8 mouse cellular contexts compared by ENCODE assay signal in the genomic region with DNA sequence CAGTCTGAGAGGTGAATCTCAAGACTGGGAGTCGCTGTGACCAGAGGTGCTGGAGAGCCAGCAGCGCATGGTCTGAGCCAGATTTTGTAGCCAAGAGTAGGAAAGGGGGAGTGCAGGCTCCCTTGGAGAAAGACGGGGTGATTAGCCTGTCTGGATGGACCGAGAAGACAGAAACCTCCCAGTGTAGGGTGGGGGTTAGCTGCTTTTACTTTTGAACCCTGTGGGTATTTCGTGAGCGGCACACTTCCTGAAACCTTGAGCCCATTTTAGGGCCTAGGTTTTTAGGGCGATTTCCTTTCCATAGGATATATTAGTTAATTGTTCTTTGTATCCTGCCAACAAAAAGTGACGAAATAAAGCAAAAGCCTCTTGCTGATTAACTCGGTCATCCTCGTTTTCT. TPM values are rescaled to one million over a fixed set of nuclear protein-coding genes. Genes with fewer than 3 reads are reported as not detected.
DNase-seq lines count a peak whose midpoint lies in the region; ATAC-seq and TF ChIP-seq lines count a peak whose summit lies in the region.

No protein-coding gene starts in this region.

- TF ChIP-seq CTCF in testis, adult 2 months (IDR thresholded peaks at IDR 0.05; ENCODE audit: control insufficient read depth, insufficient read depth, insufficient replicate concordance, low read depth, low read length) = no peak

- intact Hi-C loops in heart, postnatal 10 days (cut with DNase I) = loop anchor here (5.0 kb wide), 1 partner anchor 59 kb away; a partner anchor contains a TSS
- intact Hi-C loops in left cerebral cortex, postnatal 25 days (cut with DNase I) = no loop called here

- H3K4me2 ChIP-seq in liver, embryonic 15.5 days = peak overlapping the region; percentile 69
- peak overlapping the region; percentile 73 for H3K4me2 ChIP-seq in neural tube, embryonic 14.5 days (ENCODE audit: low read depth, low read length)

- TF ChIP-seq POLR2A in testis, adult 2 months (IDR thresholded peaks at IDR 0.05; ENCODE audit: control insufficient read depth, low read depth, low read length) = no peak

- no peak for ATAC-seq in liver, embryonic 15.5 days (ENCODE audit: insufficient read depth)
- no peak for ATAC-seq in neural tube, embryonic 14.5 days (ENCODE audit: low read depth)

- H3K9ac ChIP-seq in liver, embryonic 15.5 days = peak overlapping the region; percentile 60
- H3K9ac ChIP-seq in neural tube, embryonic 14.5 days (replicated peaks; ENCODE audit: low read depth, low read length) = peak overlapping the region; percentile 37; the same call in 1 of the 2 replicates

- no peaks in the 10 kb centered on the region for H3K36me3 ChIP-seq in testis, adult 2 months (ENCODE audit: control insufficient read depth, insufficient read depth, low read length)
- no peaks in the 10 kb centered on the region for H3K36me3 ChIP-seq in liver, embryonic 15.5 days (replicated peaks)
- H3K36me3 ChIP-seq in neural tube, embryonic 14.5 days (ENCODE audit: control insufficient read depth, insufficient read depth, low read length) = no peaks in the 10 kb centered on the region

- peak overlapping the region; percentile 38 for H3K4me3 ChIP-seq in testis, adult 2 months (ENCODE audit: control insufficient read depth, low read depth, low read length)
- H3K4me3 ChIP-seq in liver, embryonic 15.5 days (replicated peaks) = peak overlapping the region; percentile 83
- peak overlapping the region; percentile 76 for H3K4me3 ChIP-seq in neural tube, embryonic 14.5 days (ENCODE audit: low read depth, low read length)

- WGBS in liver, embryonic 15.5 days (ENCODE audit: insufficient replicate concordance) = 13% methylated on average over 10 of the region's 10 CpGs
- 7% methylated on average over 10 of the region's 10 CpGs for WGBS in neural tube, embryonic 14.5 days

- no peaks in the 10 kb centered on the region for H3K9me3 ChIP-seq in liver, embryonic 15.5 days (replicated peaks)
- H3K9me3 ChIP-seq in neural tube, embryonic 14.5 days (ENCODE audit: control insufficient read depth, low read length) = no peaks in the 10 kb centered on the region

- peaks cover 12% of the 10 kb centered on the region for H3K4me1 ChIP-seq in testis, adult 2 months (ENCODE audit: control insufficient read depth, insufficient read depth, low read length)
- H3K4me1 ChIP-seq in liver, embryonic 15.5 days (replicated peaks) = peaks cover 41% of the 10 kb centered on the region
- 0 out of 2 replicates have a peak, but pooled peaks cover 10% of the 10 kb centered on the region for H3K4me1 ChIP-seq in neural tube, embryonic 14.5 days (ENCODE audit: control insufficient read depth, insufficient read depth, low read length)

- DNase-seq in testis, postnatal 10 days (ENCODE audit: low spot score) = no peak
- peak; percentile 48 for DNase-seq in embryo, embryonic 10.5 days (ENCODE audit: low spot score)
- DNase-seq in heart, postnatal 10 days = peak; percentile 42 to 47
- DNase-seq in right cerebral cortex, postnatal 14 days = no peak
- DNase-seq in left cerebral cortex, postnatal 25 days (ENCODE audit: low spot score in 2 of 2) = no peak

- no peaks in the 10 kb centered on the region for H3K27me3 ChIP-seq in testis, adult 2 months (ENCODE audit: control insufficient read depth, insufficient read depth, low read length)
- H3K27me3 ChIP-seq in liver, embryonic 15.5 days = no peaks in the 10 kb centered on the region
- no peaks in the 10 kb centered on the region for H3K27me3 ChIP-seq in neural tube, embryonic 14.5 days (ENCODE audit: control insufficient read depth, insufficient read depth, low read length)

- H3K27ac ChIP-seq in testis, adult 2 months (ENCODE audit: control insufficient read depth, insufficient read depth, low read depth, low read length) = peak overlapping the region; percentile 83
- H3K27ac ChIP-seq in liver, embryonic 15.5 days (replicated peaks) = peak overlapping the region; percentile 84
- no peak overlapping the region for H3K27ac ChIP-seq in neural tube, embryonic 14.5 days (ENCODE audit: low read depth, low read length)

RNA-seq across cellular contexts. Expression of a gene that starts 0.9 kb away (rescaled TPM):
- polyA plus RNA-seq in testis, adult 2 months (2012; rRNA removed) = 17.8 and 23.3 TPM in 2 replicates
- 1 to 10 TPM; 6.7 to 7.2 TPM for total RNA-seq in heart, postnatal 10 days (2021)
- 26.0 and 27.7 TPM in 2 replicates for polyA plus RNA-seq in liver, embryonic 15.5 days (2015; fragmentation: Nextera tagmentation; extraction: Ambion mirVana)
- polyA plus RNA-seq in neural tube, embryonic 14.5 days (2014; fragmentation: Nextera tagmentation; extraction: Ambion mirVana) = 7.3 and 8.7 TPM in 2 replicates
- total RNA-seq in left cerebral cortex, postnatal 25 days (2021) = 10 to 100 TPM; 12.2 to 13.2 TPM

RNA-seq across cellular contexts. Expression of a gene that starts 27.4 kb away (rescaled TPM):
- polyA plus RNA-seq in testis, adult 2 months (2012; rRNA removed) = 112 TPM in 2 replicates
- total RNA-seq in heart, postnatal 10 days (2021) = 1 to 10 TPM; 7.0 to 7.7 TPM
- polyA plus RNA-seq in liver, embryonic 15.5 days (2015; fragmentation: Nextera tagmentation; extraction: Ambion mirVana) = 2.8 and 3.2 TPM in 2 replicates
- 23.9 and 24.7 TPM in 2 replicates for polyA plus RNA-seq in neural tube, embryonic 14.5 days (2014; fragmentation: Nextera tagmentation; extraction: Ambion mirVana)
- 10 to 100 TPM; 21.6 to 22.5 TPM for total RNA-seq in left cerebral cortex, postnatal 25 days (2021)

RNA-seq across cellular contexts. Expression of a gene that starts 56.0 kb away (rescaled TPM):
- polyA plus RNA-seq in testis, adult 2 months (2012; rRNA removed) = 39.0 and 42.8 TPM in 2 replicates
- 1 to 10 TPM; 5.8 to 6.2 TPM for total RNA-seq in heart, postnatal 10 days (2021)
- 9.0 and 10.4 TPM in 2 replicates for polyA plus RNA-seq in liver, embryonic 15.5 days (2015; fragmentation: Nextera tagmentation; extraction: Ambion mirVana)
- polyA plus RNA-seq in neural tube, embryonic 14.5 days (2014; fragmentation: Nextera tagmentation; extraction: Ambion mirVana) = 25.6 and 25.8 TPM in 2 replicates
- total RNA-seq in left cerebral cortex, postnatal 25 days (2021) = 10 to 100 TPM; 22.4 to 24.7 TPM

RNA-seq across cellular contexts. Expression of a gene that starts 59.3 kb away (rescaled TPM):
- polyA plus RNA-seq in testis, adult 2 months (2012; rRNA removed) = 15.2 and 16.9 TPM in 2 replicates
- 10 to 100 TPM; 26.0 to 27.9 TPM for total RNA-seq in heart, postnatal 10 days (2021)
- polyA plus RNA-seq in liver, embryonic 15.5 days (2015; fragmentation: Nextera tagmentation; extraction: Ambion mirVana) = 8.8 and 9.2 TPM in 2 replicates
- 32.1 and 32.6 TPM in 2 replicates for polyA plus RNA-seq in neural tube, embryonic 14.5 days (2014; fragmentation: Nextera tagmentation; extraction: Ambion mirVana)
- 10 to 100 TPM; 26.2 to 28.5 TPM for total RNA-seq in left cerebral cortex, postnatal 25 days (2021)

Comparison
In these comparisons a context has a peak if more than half of its experiments do, and no peak if none do; other contexts are left out.
1. DNase-seq: peak in embryo, embryonic 10.5 days (single experiment) and heart, postnatal 10 days (2 of 2); none in testis, postnatal 10 days (single experiment), right cerebral cortex, postnatal 14 days (single experiment) and left cerebral cortex, postnatal 25 days (0 of 2).
2. Peak in every context shown above with its lines, with median percentiles within 50 percentile points of each other: H3K4me3 ChIP-seq.